Mouse (Mus musculus) liver, embryonic 12.5 days (tissue): Measurements from ENCODE around the gene Fbxo10. TPM values are rescaled to one million over a fixed set of nuclear protein-coding genes. Genes with fewer than 3 reads are reported as not detected.
A peak's percentile ranks its signal among the peaks of the same experiment; 100 is the strongest.

Experiments used
- ATAC-seq: fragments of 200-750 bp; cut with Nextera tagmentation; 2 replicates; pipeline ENCODE4 v1.8.0; 2017; ENCODE audit warnings: moderate number of reproducible peaks, mild to moderate bottlenecking, moderate library complexity
- H3K27ac ChIP-seq: fragments of 300-500 bp; sonication (generic); 2 replicates; pipeline ENCODE4 v1.5.1; 2016; ENCODE audit warnings: mild to moderate bottlenecking
- H3K27me3 ChIP-seq: fragments of 300-500 bp; sonication (generic); replicated peaks from 2 replicates; pipeline ENCODE4 v1.6.1; 2016; ENCODE audit warnings: mild to moderate bottlenecking, moderate library complexity
- H3K36me3 ChIP-seq: fragments of 300-500 bp; sonication (generic); 2 replicates; pipeline ENCODE4 v1.6.1; 2016; ENCODE audit warnings: mild to moderate bottlenecking, moderate library complexity
- H3K4me1 ChIP-seq: fragments of 300-500 bp; sonication (generic); 2 replicates; pipeline ENCODE4 v1.6.1; 2016
- H3K4me2 ChIP-seq: fragments of 300-500 bp; sonication (generic); 2 replicates; pipeline ENCODE4 v1.6.1; 2016; ENCODE audit warnings: mild to moderate bottlenecking, moderate library complexity
- H3K4me3 ChIP-seq: fragments of 300-500 bp; sonication (generic); 2 replicates; pipeline ENCODE4 v1.5.1; 2016; ENCODE audit warnings: mild to moderate bottlenecking, moderate library complexity
- H3K9ac ChIP-seq: fragments of 300-500 bp; sonication (generic); 2 replicates; pipeline ENCODE4 v1.6.1; 2016; ENCODE audit warnings: mild to moderate bottlenecking, moderate library complexity
- H3K9me3 ChIP-seq: fragments of 300-500 bp; sonication (generic); replicated peaks from 2 replicates; pipeline ENCODE4 v1.6.1; 2016; ENCODE audit warnings: mild to moderate bottlenecking, moderate library complexity
- WGBS: fragments of 180-500 bp; shearing (Covaris S2); methylation state at CpG from one replicate; pipeline ENCODE4 v1.1.7; 2016; ENCODE audit not compliant: insufficient replicate concordance; 5-methylcytosine and 5-hydroxymethylcytosine counted together
- polyA plus RNA-seq: library from polyadenylated mRNA; unstranded; fragments of >200 nt; fragmentation: Nextera tagmentation; extraction: Ambion mirVana; gene quantifications from 2 replicates; pipeline ENCODE4 v1.2.1, GENCODE M21; 2016

Gene Fbxo10
- polyA plus RNA-seq: 6.7 and 6.8 TPM in 2 replicates

DNA sequence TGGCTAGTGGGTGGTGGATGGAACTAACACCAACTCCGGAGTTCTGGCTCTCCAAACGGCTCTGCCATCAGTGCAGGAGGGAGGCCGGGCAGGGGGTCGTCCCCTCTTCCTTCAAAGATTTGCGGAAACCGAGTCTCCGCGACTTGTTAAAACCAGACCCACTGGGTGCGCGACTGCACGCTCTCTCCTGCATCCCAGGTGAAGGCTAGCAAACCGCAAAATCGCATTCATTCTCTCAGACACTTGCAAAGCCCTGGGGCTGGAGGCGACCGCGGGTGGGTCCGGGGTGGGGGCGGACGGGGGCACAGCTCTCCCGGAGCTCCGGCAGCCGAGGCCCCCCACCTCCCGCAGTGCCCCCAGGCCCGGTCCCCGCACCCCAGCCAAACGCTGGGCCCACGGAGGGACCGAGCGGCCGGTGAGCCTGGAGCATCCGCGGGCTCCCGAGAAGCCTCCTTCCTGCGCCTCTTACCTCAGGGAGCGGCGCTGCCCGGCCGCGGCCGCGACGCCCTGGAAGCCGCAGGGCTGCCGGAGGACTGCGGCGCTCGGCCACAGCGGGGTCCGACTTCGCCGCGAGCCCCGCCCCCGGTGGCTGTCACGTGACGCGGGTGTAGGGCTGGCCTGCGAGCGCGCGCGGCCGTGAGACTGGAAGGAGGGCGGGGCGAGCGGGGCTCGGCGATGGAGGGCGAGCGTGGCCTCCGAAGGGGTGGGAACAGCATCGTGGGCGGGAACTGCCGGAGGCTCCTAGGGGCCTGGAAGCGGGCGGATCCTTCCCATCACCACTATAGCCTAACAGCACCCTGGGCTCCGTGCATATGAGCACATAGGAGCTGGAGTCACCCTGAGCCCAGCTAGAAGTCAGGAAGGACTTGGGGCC is at the start of gene Fbxo10:
Gene Fbxo10 (minus strand): TSS at position 584 of the 874 bp plus-strand sequence.
- under 1% methylated on average over 62 of the region's 77 CpGs for WGBS
- Histone ChIP-seq H3K27me3 (no peaks in the 10 kb centered on the region; the same call in 1 of the 2 replicates), H3K27ac (peak within 1 kb of the TSS; percentile 78), H3K4me3 (peak within 1 kb of the TSS; percentile 87), H3K9ac (peak within 1 kb of the TSS; percentile 92), H3K4me1 (peaks cover 56% of the 10 kb centered on the region), H3K36me3 (no peaks in the 10 kb centered on the region), H3K4me2 (peak within 1 kb of the TSS; percentile 98), H3K9me3 (no peaks in the 10 kb centered on the region)
- ATAC-seq: peak; percentile 96

DNA sequence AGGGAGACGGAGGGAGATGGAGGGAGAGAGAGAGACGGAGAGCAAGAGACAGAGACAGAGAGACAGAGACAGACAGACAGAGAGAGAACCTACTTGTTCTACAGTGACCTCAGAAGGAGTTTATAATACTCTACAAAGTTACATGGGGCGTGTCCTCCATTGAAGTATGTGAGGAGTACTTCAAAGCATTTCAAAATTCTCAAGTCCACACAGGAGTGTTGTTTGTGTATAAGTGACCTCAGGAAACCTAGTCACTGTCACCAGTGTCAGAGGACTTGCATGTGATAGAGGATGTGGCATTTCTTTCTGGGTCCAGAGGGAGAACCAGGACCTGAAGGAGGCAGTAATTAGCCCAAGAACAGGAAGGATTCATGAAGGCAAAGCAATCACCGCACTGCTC is 46.6 kb upstream of the Fbxo10 start:
- Histone ChIP-seq H3K4me2 (no peak overlapping the region), H3K4me1 (no peaks in the 10 kb centered on the region), H3K9me3 (no peaks in the 10 kb centered on the region), H3K27ac (no peak overlapping the region), H3K36me3 (no peaks in the 10 kb centered on the region), H3K4me3 (no peak overlapping the region), H3K9ac (no peak overlapping the region), H3K27me3 (peaks cover 11% of the 10 kb centered on the region; the same call in 1 of the 2 replicates)
- ATAC-seq: no peak
- WGBS: 63% methylated on average over 4 of the region's 4 CpGs

DNA sequence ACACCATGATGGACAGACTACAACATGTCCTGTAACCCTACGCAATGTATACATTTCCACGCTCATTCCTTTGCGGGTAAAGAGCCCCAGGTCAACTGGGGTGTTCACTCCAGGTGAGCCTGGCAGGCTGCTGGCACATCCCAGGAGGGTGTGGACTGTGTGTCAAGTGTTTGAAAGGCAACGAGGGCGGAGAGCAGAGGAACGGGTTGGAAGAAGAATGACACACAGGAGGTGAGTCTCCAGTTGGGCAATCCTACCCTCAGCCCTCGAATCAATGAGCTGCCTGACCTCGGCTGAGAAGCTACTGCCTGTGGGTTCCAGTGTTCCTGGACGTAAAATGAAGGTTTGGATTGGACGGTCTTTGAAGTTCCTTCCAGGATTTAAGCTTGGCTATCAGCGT is 36.9 kb upstream of the Fbxo10 start:
- no peaks in the 10 kb centered on the region for H3K9me3 ChIP-seq
- no peaks in the 10 kb centered on the region for H3K36me3 ChIP-seq
- no peaks in the 10 kb centered on the region for H3K27me3 ChIP-seq
- no peak overlapping the region for H3K27ac ChIP-seq
- no peaks in the 10 kb centered on the region for H3K4me1 ChIP-seq
- ATAC-seq: no peak
- no peak overlapping the region for H3K4me2 ChIP-seq
- no peak overlapping the region for H3K4me3 ChIP-seq
- H3K9ac ChIP-seq: no peak overlapping the region
- 70% methylated on average over 11 of the region's 11 CpGs for WGBS

DNA sequence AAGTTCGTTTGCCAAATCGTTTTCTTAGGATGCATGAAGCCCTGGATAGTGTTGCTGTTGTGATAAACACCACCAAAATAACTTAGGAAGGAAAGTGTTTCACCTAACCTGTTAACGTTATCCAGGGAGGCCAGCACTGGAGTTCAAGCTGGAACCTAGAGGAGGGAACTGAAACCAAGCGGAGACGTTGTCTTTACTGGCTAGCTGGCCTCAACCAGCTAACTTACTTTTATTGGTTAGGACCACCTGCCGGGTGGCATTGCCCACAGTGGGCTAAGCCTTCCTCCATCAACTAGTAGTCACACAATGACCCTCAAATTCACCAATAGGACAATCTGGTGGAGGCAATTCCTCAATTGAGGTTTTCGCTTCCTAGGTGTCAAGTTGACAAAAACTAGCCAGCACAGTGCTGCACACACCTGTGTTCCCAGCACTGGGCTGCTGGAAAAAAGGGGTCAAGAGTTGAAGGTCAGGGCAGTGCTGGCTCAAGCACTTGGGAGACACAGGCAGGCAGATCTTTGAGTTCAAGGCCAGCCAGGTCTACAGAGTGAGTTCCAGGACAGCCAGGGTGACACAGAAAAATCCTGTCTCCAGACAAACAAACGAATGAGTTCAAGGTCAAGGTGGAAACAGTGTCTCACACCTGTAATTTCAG is 24.2 kb upstream of the Fbxo10 start:
- H3K9ac ChIP-seq: no peak overlapping the region
- no peak for ATAC-seq
- H3K4me2 ChIP-seq: peak overlapping the region; percentile 90
- peak overlapping the region; percentile 91 for H3K4me3 ChIP-seq
- no peaks in the 10 kb centered on the region for H3K9me3 ChIP-seq
- 61% methylated on average over 8 of the region's 8 CpGs for WGBS
- peaks cover 25% of the 10 kb centered on the region for H3K36me3 ChIP-seq
- no peaks in the 10 kb centered on the region for H3K27me3 ChIP-seq
- peaks cover 31% of the 10 kb centered on the region for H3K4me1 ChIP-seq
- H3K27ac ChIP-seq: no peak overlapping the region

DNA sequence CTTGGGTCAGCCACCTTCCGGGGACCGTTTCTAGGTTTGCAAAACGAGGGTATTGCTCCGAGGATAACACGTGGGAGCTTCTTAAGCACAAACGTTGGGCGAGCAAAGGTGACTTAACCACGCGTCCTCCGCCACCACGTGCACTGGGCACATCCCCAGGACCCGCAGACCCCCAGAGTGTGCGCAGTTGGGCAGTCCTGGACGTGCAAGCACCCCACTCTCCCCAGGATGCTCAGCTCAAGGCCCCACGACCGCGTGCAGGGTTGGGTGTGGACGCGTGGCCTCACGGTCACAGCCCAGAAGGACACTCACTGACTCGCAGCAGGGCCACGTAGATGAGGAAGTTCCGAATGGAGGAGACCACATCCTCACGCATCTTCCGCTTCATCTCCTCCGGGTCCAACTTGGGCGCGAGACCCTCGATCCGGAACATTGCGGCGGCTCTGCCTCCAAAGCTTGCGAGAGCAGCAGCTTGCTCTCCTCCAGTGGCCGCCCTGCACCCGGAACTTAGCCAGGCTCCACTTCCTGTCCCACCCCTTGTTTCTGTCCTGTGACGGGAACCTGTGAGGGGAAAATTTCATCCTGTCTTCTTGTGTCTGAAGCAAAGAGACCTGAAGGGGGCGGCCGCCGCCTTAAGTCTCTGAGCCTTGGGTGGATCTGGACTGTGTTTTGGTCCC is 23.3 kb upstream of the Fbxo10 start, which contains the start of gene Tomm5:
Gene Tomm5 (minus strand): TSS at position 514 of the 677 bp plus-strand sequence.
- 2% methylated on average over 39 of the region's 39 CpGs for WGBS
- H3K27me3 ChIP-seq: no peaks in the 10 kb centered on the region
- peak within 1 kb of the TSS; percentile 90 for H3K4me2 ChIP-seq
- peaks cover 31% of the 10 kb centered on the region for H3K4me1 ChIP-seq
- peak within 1 kb of the TSS; percentile 91 for H3K4me3 ChIP-seq
- H3K9ac ChIP-seq: peak within 1 kb of the TSS; percentile 86
- H3K9me3 ChIP-seq: no peaks in the 10 kb centered on the region
- peak within 1 kb of the TSS; percentile 71 for H3K27ac ChIP-seq
- peaks cover 32% of the 10 kb centered on the region for H3K36me3 ChIP-seq
- ATAC-seq: peak; percentile 94

DNA sequence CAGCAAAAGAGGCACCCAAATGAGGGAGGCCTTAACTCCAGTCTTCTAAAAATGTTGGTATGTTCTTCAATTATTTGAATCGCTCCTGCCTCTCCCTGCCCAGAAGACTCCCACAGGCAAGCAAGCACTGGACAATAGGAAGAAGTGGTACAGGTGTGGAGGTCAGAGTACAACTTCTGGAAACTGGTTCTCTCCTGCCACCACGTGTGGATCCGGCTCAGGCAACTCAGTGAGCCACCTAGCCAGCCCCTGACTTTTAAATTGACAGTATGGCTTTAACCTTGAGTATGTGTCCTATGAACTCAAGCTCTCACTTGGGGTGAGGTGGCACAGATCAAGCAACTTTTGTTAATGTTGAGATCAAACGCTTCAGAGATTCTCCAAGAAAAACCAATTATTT is 22.7 kb upstream of the Fbxo10 start:
- no peaks in the 10 kb centered on the region for H3K27me3 ChIP-seq
- peaks cover 32% of the 10 kb centered on the region for H3K4me1 ChIP-seq
- H3K9me3 ChIP-seq: no peaks in the 10 kb centered on the region
- H3K9ac ChIP-seq: peak overlapping the region; percentile 86
- WGBS: 5% methylated on average over 4 of the region's 4 CpGs
- H3K27ac ChIP-seq: peak overlapping the region; percentile 71
- peak overlapping the region; percentile 91 for H3K4me3 ChIP-seq
- H3K36me3 ChIP-seq: peaks cover 39% of the 10 kb centered on the region
- H3K4me2 ChIP-seq: peak overlapping the region; percentile 90
- ATAC-seq: no peak

DNA sequence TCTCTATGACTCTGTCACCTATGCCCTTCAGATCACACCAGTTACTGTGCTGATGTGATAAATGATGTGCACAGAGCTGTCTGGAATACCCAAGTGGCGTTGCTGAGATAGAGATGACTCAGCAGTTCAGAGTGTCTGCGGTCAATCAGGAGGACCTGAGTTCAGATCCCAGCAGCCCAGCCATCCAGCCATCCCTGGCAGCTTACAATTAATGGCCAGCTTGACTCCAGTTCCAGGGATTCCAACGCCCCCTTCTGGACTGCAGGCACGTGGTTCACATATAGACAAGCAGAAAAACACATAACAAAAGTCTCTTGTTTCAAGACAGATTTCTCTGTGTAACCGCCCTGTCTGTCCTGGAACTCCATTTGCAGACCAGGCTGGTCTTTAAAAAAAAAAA is 22.0 kb upstream of the Fbxo10 start:
- H3K4me1 ChIP-seq: peaks cover 36% of the 10 kb centered on the region
- 0 out of 2 replicates have a peak overlapping the region, but pooled peaks have one; percentile 86 for H3K9ac ChIP-seq
- H3K36me3 ChIP-seq: peaks cover 45% of the 10 kb centered on the region
- 38% methylated on average over 5 of the region's 5 CpGs for WGBS
- peak overlapping the region; percentile 91 for H3K4me3 ChIP-seq
- H3K9me3 ChIP-seq: no peaks in the 10 kb centered on the region
- no peak for ATAC-seq
- peak overlapping the region; percentile 90 for H3K4me2 ChIP-seq
- H3K27ac ChIP-seq: no peak overlapping the region
- no peaks in the 10 kb centered on the region for H3K27me3 ChIP-seq

DNA sequence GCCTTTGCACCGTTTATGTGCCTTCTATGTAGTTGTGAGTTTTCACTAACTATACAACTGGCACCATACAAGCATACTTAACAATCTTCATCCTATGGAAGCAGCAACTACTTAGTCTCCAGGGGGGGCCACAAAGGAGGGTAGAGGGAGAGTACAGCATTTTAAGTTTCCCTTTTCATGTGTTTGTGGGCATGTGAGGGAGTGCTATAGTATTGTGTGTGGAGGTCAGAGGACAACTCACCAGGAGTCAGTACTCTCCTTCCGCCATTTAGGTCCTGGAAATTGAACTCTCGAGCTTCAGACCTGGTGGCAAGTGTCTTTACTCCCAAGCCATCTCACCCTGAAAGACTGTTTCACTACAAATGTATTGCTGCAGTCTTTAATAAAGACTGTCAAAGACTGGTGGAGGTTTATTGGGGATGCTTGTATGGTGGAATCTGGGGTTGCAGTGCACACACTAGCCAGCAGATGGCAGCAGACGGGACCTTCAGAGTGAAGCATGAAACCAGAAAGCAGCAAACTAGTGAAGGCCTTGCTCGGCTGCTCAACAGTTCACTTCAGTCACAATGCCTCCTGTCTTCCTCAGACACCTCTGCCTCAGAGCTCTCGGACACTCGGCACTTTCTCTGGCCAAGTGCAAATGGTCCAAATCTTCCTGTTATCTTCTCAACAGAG is 12.9 kb upstream of the Fbxo10 start:
- Histone ChIP-seq H3K4me2 (no peak overlapping the region), H3K27me3 (peaks cover 9% of the 10 kb centered on the region; the same call in 1 of the 2 replicates), H3K9me3 (no peaks in the 10 kb centered on the region), H3K36me3 (peaks cover 15% of the 10 kb centered on the region), H3K4me3 (no peak overlapping the region), H3K27ac (no peak overlapping the region), H3K9ac (no peak overlapping the region), H3K4me1 (peaks cover 5% of the 10 kb centered on the region; the same call in 1 of the 2 replicates)
- no peak for ATAC-seq
- 34% methylated on average over 7 of the region's 7 CpGs for WGBS

DNA sequence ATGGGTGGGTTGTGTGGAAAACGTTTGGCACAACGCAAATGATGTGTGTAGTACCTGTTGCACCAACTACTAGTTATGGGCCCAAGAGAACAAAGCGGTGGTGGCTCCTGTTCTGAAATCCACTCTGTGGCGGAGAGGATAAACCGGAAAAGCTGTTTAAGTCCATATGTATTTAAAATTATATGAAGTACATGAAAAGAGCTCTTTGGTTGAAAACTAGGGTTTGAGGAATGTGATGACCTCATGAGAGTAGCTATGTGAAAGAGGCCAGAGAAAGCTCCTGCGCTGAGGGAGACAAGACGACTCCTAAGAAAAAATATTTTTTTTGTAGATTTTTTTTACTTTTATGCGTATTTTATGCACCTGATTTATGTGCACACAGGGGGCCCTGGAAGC is 489 bp upstream of the Fbxo10 start:
- peak overlapping the region; percentile 55 for H3K9ac ChIP-seq
- H3K27me3 ChIP-seq: no peaks in the 10 kb centered on the region; the same call in 1 of the 2 replicates
- ATAC-seq: no peak

DNA sequence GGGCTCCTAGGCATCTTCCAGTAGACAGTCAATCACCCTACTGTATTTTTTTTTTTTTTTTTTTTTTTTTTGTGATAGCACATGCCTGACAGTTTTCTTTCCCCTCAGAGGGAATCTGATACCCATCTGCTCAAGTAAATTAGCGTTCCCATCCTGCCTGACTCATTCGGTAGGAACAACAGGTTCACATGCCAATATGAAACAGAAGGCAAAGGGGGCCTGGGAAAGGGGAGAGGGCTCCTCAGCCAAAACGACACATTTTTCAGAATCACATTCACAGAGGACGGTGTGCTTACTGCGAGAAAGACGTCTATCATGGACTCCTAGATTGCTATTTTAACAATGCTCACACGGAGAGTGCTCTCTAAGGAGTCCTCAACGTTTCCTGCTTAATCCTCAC is 917 bp downstream of the Fbxo10 start:
- ATAC-seq: no peak
- H3K9ac ChIP-seq: peak overlapping the region; percentile 92

More for the DNA sequence above, 489 bp upstream of the Fbxo10 start:
- no peaks in the 10 kb centered on the region for H3K36me3 ChIP-seq
- no peaks in the 10 kb centered on the region for H3K9me3 ChIP-seq
- WGBS: 47% methylated on average over 8 of the region's 8 CpGs
- H3K4me3 ChIP-seq: peak overlapping the region; percentile 87
- H3K4me1 ChIP-seq: peaks cover 56% of the 10 kb centered on the region
- H3K4me2 ChIP-seq: peak overlapping the region; percentile 98
- peak overlapping the region; percentile 61 for H3K27ac ChIP-seq

DNA sequence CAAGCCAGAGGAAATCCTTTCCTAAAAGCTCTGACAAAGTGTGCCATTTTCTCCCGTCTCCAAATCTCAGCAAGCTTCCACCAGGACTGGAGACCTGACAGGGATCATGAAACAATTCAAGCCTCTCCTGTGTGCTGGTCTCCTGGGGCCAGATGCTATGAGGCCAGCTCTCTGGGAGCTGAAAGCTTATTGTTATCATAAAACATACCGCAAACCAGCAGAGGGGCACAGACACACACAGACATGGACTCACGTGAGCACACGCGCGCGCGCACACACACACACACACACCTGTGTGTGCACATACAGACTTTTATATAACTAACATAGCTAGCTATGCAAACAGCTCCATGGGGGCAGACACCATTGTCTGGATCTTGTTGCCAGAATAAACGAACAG is 1.5 kb downstream of the Fbxo10 start:
- H3K4me3 ChIP-seq: peak overlapping the region; percentile 87; the same call in 1 of the 2 replicates
- 77% methylated on average over 9 of the region's 9 CpGs for WGBS
- H3K27ac ChIP-seq: no peak overlapping the region
- no peaks in the 10 kb centered on the region for H3K27me3 ChIP-seq
- H3K36me3 ChIP-seq: peaks cover 3% of the 10 kb centered on the region; the same call in 1 of the 2 replicates
- ATAC-seq: no peak
- H3K9ac ChIP-seq: no peak overlapping the region
- H3K4me1 ChIP-seq: peaks cover 56% of the 10 kb centered on the region
- peak overlapping the region; percentile 98 for H3K4me2 ChIP-seq
- H3K9me3 ChIP-seq: 0 out of 2 replicates have a peak, but pooled peaks cover under 1% of the 10 kb centered on the region

More for the DNA sequence above, 917 bp downstream of the Fbxo10 start:
- Histone ChIP-seq H3K4me2 (peak overlapping the region; percentile 98), H3K4me1 (peaks cover 56% of the 10 kb centered on the region), H3K4me3 (peak overlapping the region; percentile 87), H3K9me3 (no peaks in the 10 kb centered on the region), H3K36me3 (0 out of 2 replicates have a peak, but pooled peaks cover 1% of the 10 kb centered on the region), H3K27ac (no peak overlapping the region), H3K27me3 (no peaks in the 10 kb centered on the region)
- WGBS: 5% methylated on average over 8 of the region's 8 CpGs
